Mouse (Mus musculus) midbrain, embryonic 14.5 days (tissue): ENCODE results near the gene Prmt2. TPM values are rescaled to one million over a fixed set of nuclear protein-coding genes. Genes with fewer than 3 reads are reported as not detected.

Experiments
- ATAC-seq: fragments of 200-750 bp; cut with Nextera tagmentation; 2 replicates; pipeline ENCODE4 v1.8.0; 2017; ENCODE audit warnings: moderate number of reproducible peaks, moderate library complexity; ENCODE audit not compliant: low FRiP score, low TSS enrichment
- DNase-seq: peaks from one replicate; pipeline ENCODE4 v3.0.0-alpha.2; 2015
- H3K27ac ChIP-seq: fragments of 300-500 bp; sonication (generic); replicated peaks from 2 replicates; pipeline ENCODE4 v1.5.1; 2014; ENCODE audit warnings: mild to moderate bottlenecking, low read depth, low read length, moderate library complexity
- H3K27me3 ChIP-seq: fragments of 300-500 bp; sonication (generic); 2 replicates; pipeline ENCODE4 v1.6.1; 2014; ENCODE audit warnings: low read length, control low read depth, mixed read lengths; ENCODE audit not compliant: control insufficient read depth, insufficient read depth
- H3K36me3 ChIP-seq: fragments of 300-500 bp; sonication (generic); 2 replicates; pipeline ENCODE4 v1.6.1; 2014; ENCODE audit warnings: low read length, control low read depth; ENCODE audit not compliant: control insufficient read depth, insufficient read depth
- H3K4me1 ChIP-seq: fragments of 300-500 bp; sonication (generic); 2 replicates; pipeline ENCODE4 v1.6.1; 2014; ENCODE audit warnings: mild to moderate bottlenecking, antibody characterized with exemption, low read length, control low read depth; ENCODE audit not compliant: control insufficient read depth, insufficient read depth
- H3K4me2 ChIP-seq: fragments of 300-500 bp; sonication (generic); 2 replicates; pipeline ENCODE4 v1.6.1; 2014; ENCODE audit warnings: mild to moderate bottlenecking, low read length, moderate library complexity
- H3K4me3 ChIP-seq: fragments of 300-500 bp; sonication (generic); replicated peaks from 2 replicates; pipeline ENCODE4 v1.5.1; 2014; ENCODE audit warnings: low read depth, low read length
- H3K9ac ChIP-seq: fragments of 300-500 bp; sonication (generic); replicated peaks from 2 replicates; pipeline ENCODE4 v1.6.1; 2014; ENCODE audit warnings: mild to moderate bottlenecking, low read length, moderate library complexity
- H3K9me3 ChIP-seq: fragments of 300-500 bp; sonication (generic); 2 replicates; pipeline ENCODE4 v1.6.1; 2016; ENCODE audit warnings: low read length, control low read depth, mixed read lengths; ENCODE audit not compliant: control insufficient read depth
- WGBS: fragments of 180-500 bp; shearing (Covaris S2); extraction: QIAGEN DNeasy Blood & Tissue Kit; methylation state at CpG from one replicate; pipeline ENCODE4 v1.1.7; 2014; 5-methylcytosine and 5-hydroxymethylcytosine counted together
- microRNA counts: library from miRNA; unstranded; fragments of <30 nt; microRNA quantifications from one replicate; lab custom pipeline; 2016
- microRNA-seq: library from miRNA; unstranded; fragments of <30 nt; microRNA quantifications from one replicate; pipeline ENCODE4, GENCODE M21; 2016
- polyA plus RNA-seq: library from polyadenylated mRNA; unstranded; fragments of >200 nt; fragmentation: Nextera tagmentation; extraction: Ambion mirVana; gene quantifications from 2 replicates; pipeline ENCODE4 v1.2.1, GENCODE M21; 2014

Gene Prmt2
- polyA plus RNA-seq, 1 experiment from 2014 or later, result 357 TPM

- Histone ChIP-seq H3K4me2 (no peak overlapping the region), H3K4me1 (no peaks in the 10 kb centered on the region), H3K9ac (no peak overlapping the region), H3K27me3 (no peaks in the 10 kb centered on the region), H3K36me3 (no peaks in the 10 kb centered on the region), H3K4me3 (no peak overlapping the region), H3K27ac (no peak overlapping the region), H3K9me3 (no peaks in the 10 kb centered on the region)
- no peak for DNase-seq
- WGBS, result 77% methylated on average over 5 of the region's 5 CpGs
- ATAC-seq, result no peak
Observed at GRCm38 (mm10) chr10:76157528-76157927, 80.1 kb downstream of the Prmt2 start.

MicroRNAs encoded within 50 kb of the gene (microRNA counts, 519-probe panel; counts per million panel counts)
- 3,157 counts per million, percentile 14 among the panel's probes with 10 or more counts for microRNA mmu-miR-678 (lab: Ali Mortazavi, UCI)

Small RNAs within 50 kb of the gene (microRNA-seq; reads per million reads assigned to microRNA genes)
- gene Mir678, result not detected

Other genes with a start within 250 kb of the Prmt2 start
- 11.9 and 14.6 TPM in 2 replicates for gene Zfp280b, start 205.2 kb downstream of the Prmt2 start, polyA plus RNA-seq
- not detected in 2 replicates for gene Slc5a4b, start 126.9 kb downstream of the Prmt2 start, polyA plus RNA-seq
- gene Slc5a4a, start 90.4 kb downstream of the Prmt2 start, polyA plus RNA-seq, result 0.13 TPM in 1 of 2 replicates, not detected in the other
- gene S100b, start 16.0 kb upstream of the Prmt2 start, polyA plus RNA-seq, result 1.1 and 1.2 TPM in 2 replicates
- 9.3 and 12.9 TPM in 2 replicates for gene Dip2a, start 107.4 kb upstream of the Prmt2 start, polyA plus RNA-seq
- not detected in 2 replicates for gene AC141477.1, start 202.6 kb upstream of the Prmt2 start, polyA plus RNA-seq
- 7.0 and 11.9 TPM in 2 replicates for gene Pcnt, start 204.9 kb upstream of the Prmt2 start, polyA plus RNA-seq
- not detected in 2 replicates for gene 2610028H24Rik, start 211.2 kb upstream of the Prmt2 start, polyA plus RNA-seq
- 71.2 and 78.3 TPM in 2 replicates for gene Mcm3ap, start 231.1 kb upstream of the Prmt2 start, polyA plus RNA-seq
- gene Ybey, start 231.2 kb upstream of the Prmt2 start, polyA plus RNA-seq, result 5.3 and 5.5 TPM in 2 replicates